Mouse (Mus musculus) E14TG2a.4 (cell line): ENCODE measurements at regions not wholly inside any gene's neighbourhood (a gene's known extent, or its start where the extent isn't known, plus 50 kb on each side); places are given as distances from the start of the nearest gene placed in this dataset.

Source experiments
- H3K27me3 ChIP-seq: 2 replicates; pipeline ENCODE4 v1.6.1; 2014; ENCODE audit warnings: low read length, control low read depth; ENCODE audit not compliant: insufficient read depth
- H3K36me3 ChIP-seq: 2 replicates; pipeline ENCODE4 v1.6.1; 2014; ENCODE audit warnings: low read length, control low read depth; ENCODE audit not compliant: insufficient read depth
- H3K4me1 ChIP-seq: replicated peaks from 2 replicates; pipeline ENCODE4 v1.6.1; 2014; ENCODE audit warnings: low read depth, low read length, control low read depth
- H3K4me3 ChIP-seq: replicated peaks from 2 replicates; pipeline ENCODE4 v1.5.1; 2014; ENCODE audit warnings: mild to moderate bottlenecking, low read length
- H3K9me3 ChIP-seq: 2 replicates; pipeline ENCODE4 v1.6.1; 2014; ENCODE audit warnings: low read length, control low read depth
- CTCF ChIP-seq: conservative IDR thresholded peaks from 2 replicates; pipeline ENCODE4 v1.5.1; 2014; ENCODE audit warnings: low read length
- NANOG ChIP-seq: IDR thresholded peaks from 2 replicates; pipeline ENCODE4 v1.6.1; 2014; ENCODE audit warnings: borderline replicate concordance, low read length, mixed read lengths
- POU5F1 ChIP-seq: IDR thresholded peaks from 2 replicates; pipeline ENCODE4 v1.6.1; 2014; ENCODE audit warnings: low read length, borderline replicate concordance

DNA sequence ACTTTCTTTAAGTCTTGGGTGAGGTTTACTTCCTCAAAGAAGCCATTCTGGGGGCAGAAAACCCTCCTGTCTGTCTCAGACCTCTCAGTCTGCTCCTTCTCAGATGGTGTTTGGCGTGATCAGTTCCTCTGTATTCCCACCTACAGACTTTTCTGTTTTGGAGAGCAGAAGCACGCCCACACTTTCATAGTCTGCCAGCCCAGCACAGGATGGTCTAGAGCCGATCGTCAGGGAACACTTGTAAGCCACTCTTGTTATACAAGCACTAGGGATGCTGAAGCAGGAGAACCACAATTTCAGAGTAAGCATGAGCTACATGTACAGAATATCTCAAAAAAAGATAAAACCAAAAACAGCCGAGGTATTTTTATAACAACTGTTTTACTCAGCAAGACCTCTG lies 410.4 kb downstream of the Efna5 start:
- Histone ChIP-seq H3K36me3 (no peaks in the 10 kb centered on the region), H3K4me3 (no peak overlapping the region), H3K9me3 (no peaks in the 10 kb centered on the region), H3K4me1 (no peaks in the 10 kb centered on the region), H3K27me3 (no peaks in the 10 kb centered on the region)
- no peak for TF ChIP-seq POU5F1
- TF ChIP-seq CTCF: no peak
- TF ChIP-seq NANOG: no peak

DNA sequence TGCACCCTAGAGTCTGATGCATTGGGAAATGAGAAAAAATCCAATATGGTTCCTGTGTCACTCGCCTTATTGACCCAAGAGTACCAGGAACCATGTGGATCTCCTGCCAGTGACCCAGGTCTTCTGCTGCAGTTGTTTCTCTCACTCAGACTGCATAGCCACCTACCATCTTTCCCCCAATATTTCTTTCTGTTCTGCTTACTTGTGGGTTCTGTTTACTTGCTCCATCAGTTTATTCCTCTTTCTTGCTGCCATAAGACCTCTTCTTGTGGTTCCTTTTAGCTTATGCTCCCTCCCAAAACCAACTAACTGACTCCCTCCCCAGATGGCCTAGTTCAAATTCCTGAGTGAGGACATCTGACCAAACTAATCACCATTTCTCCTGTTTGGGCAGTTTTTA lies 411.8 kb downstream of the Efna5 start:
- H3K36me3 ChIP-seq: no peaks in the 10 kb centered on the region
- no peak overlapping the region for H3K4me3 ChIP-seq
- TF ChIP-seq POU5F1 (no peak), NANOG (no peak), CTCF (no peak)
- H3K9me3 ChIP-seq: no peaks in the 10 kb centered on the region
- H3K4me1 ChIP-seq: no peaks in the 10 kb centered on the region
- no peaks in the 10 kb centered on the region for H3K27me3 ChIP-seq

DNA sequence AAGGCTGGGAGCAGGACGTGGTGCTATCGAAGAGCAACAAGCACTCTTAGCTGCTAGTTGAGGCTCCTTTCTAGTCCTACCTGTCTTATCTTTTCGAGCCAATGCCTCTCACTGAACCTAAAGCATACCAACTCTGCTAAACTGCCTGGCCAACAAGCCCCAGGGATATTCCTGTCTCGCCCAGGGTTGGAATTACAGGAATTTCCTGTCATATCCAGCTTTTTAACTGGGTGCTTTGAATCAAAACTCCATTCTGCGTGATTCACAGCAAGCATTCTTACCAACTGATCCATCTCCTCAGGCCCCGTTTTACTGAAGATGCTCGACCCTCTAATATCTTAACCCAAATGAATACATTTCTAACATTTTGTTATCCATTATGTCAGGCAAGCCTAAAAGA lies 412.3 kb downstream of the Efna5 start:
- H3K9me3 ChIP-seq: no peaks in the 10 kb centered on the region
- no peak for TF ChIP-seq NANOG
- no peaks in the 10 kb centered on the region for H3K27me3 ChIP-seq
- no peaks in the 10 kb centered on the region for H3K36me3 ChIP-seq
- no peaks in the 10 kb centered on the region for H3K4me1 ChIP-seq
- H3K4me3 ChIP-seq: no peak overlapping the region

DNA sequence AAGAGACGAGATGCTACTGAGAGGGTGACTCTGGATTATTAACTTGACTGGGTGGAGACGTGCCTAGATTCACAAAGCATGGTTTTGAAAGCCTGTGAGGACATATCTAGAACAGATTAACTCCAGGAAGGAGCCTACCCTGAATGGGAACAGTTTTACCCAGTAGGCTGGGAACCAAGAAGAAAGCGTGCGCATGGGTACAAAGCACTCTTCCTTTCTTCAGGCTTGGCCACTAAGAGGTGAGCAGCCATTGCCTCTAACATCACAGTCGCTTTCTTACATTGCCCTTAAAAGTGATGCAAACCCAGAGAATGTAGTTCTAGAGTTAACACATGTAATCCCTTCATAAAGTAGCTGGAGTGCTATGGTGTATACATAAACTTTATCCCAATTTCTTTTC lies 414.0 kb downstream of the Efna5 start:
- H3K4me3 ChIP-seq: no peak overlapping the region
- no peaks in the 10 kb centered on the region for H3K36me3 ChIP-seq
- no peaks in the 10 kb centered on the region for H3K4me1 ChIP-seq
- TF ChIP-seq CTCF: no peak
- TF ChIP-seq NANOG: no peak
- TF ChIP-seq POU5F1: no peak
- H3K9me3 ChIP-seq: no peaks in the 10 kb centered on the region
- no peaks in the 10 kb centered on the region for H3K27me3 ChIP-seq

DNA sequence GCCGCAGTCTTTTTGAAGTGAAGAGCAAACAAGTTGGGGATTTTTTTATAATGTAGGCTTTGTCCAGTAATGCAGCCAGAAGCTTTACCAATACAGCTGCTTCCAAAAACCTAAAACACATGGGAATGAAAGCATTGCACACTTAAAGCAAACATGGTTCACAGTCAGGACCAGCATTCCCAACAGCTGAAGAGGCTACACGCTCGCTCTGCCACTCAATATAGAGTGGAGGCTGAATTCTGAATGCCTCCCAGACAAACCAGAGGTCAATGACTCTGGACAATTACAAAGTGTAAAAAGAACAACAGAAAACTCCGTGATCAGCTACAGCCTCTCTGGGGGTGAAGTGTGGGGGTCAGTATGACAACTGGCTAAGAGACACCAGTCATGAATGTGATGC lies 416.1 kb downstream of the Efna5 start:
- Histone ChIP-seq H3K36me3 (no peaks in the 10 kb centered on the region), H3K9me3 (no peaks in the 10 kb centered on the region), H3K27me3 (no peaks in the 10 kb centered on the region), H3K4me3 (no peak overlapping the region), H3K4me1 (no peaks in the 10 kb centered on the region)
- TF ChIP-seq POU5F1 (no peak), CTCF (no peak), NANOG (no peak)

DNA sequence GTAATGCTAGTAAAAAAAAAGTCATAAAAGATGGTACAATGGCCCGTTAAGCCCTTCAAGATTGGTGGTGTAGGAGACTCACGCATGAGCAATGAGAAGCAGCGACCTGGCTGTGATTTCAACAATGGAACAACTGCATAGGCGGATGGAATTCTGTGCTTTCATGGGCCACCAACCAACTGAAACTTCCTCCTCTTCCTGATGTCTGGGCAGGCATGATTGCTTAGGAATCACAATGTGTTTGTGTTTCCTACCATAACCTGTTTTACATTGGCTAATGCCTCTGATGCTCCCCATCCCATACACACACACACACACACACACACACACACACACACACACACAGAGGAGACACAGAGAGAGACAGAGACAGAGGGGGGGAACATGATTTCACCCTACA lies 416.9 kb downstream of the Efna5 start:
- H3K36me3 ChIP-seq: no peaks in the 10 kb centered on the region
- TF ChIP-seq NANOG: no peak
- TF ChIP-seq POU5F1: no peak
- no peak for TF ChIP-seq CTCF
- no peaks in the 10 kb centered on the region for H3K4me1 ChIP-seq
- no peak overlapping the region for H3K4me3 ChIP-seq
- H3K9me3 ChIP-seq: no peaks in the 10 kb centered on the region
- no peaks in the 10 kb centered on the region for H3K27me3 ChIP-seq

DNA sequence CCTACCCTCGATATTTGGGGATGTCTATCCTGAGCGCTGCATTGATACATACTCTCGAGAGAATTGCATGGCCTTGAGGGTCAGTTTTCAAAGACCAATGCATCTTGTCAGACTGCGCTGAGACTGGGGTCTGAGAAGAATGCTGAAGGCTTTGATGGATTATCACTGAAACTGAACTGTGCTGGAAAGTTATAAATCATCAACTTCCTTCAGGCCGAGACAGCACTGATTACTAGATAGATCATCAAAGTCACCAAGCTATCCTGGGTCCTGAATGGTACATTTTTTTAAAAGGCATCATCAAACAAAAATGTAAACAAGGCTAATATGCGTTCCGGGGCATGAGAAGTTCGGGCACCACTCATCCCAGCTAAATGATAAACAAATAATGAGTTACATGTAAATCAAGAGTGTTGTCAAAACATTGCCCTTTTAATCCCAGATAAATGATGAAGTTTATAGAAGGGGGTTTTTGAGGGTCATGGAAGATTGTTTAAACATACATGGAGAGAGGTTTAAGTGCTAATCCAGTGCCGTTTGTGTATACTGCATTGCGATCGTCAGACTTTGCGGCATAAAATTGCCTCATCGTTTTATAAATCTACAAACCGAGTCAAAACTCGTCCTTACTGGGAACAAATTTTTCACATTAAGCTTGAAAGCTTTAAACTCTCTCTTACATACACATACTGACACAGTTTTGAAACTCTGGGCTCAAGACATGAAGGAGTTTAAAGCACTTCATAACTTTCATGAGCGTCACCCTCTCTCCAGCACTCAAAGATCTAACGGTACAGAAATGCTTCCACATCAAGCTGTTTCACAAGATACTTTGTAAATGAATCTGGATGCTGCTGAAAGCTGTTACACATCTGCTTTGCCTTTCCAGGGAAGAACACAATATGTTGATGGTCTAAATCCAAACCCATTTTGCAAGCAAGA lies 419.5 kb downstream of the Efna5 start:
- H3K4me3 ChIP-seq: no peak overlapping the region
- H3K4me1 ChIP-seq: no peaks in the 10 kb centered on the region
- H3K27me3 ChIP-seq: no peaks in the 10 kb centered on the region
- TF ChIP-seq POU5F1: no peak
- no peak for TF ChIP-seq NANOG
- TF ChIP-seq CTCF: no peak
- no peaks in the 10 kb centered on the region for H3K9me3 ChIP-seq
- no peaks in the 10 kb centered on the region for H3K36me3 ChIP-seq

DNA sequence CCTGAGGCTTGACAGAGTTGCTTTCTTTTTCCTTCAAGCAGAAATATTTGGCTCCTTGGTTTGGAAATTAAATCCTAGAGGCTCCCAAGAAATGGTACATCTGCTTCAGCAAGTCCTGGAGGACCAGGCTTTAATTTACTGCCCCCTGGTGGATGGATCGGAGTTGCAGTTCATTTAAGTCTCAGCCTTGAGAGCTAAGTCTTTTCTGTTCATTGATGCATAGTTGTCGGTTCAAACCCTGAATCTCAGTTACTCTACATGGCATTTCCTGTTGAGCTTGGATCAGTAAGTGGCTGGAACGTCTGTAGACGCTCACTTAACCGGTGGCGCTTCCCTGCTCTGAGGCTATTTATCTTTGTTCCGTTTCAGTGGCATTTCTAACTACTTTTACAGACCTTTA lies 422.2 kb downstream of the Efna5 start:
- no peak overlapping the region for H3K4me3 ChIP-seq
- no peak for TF ChIP-seq POU5F1
- TF ChIP-seq NANOG: no peak
- peak; percentile 71 for TF ChIP-seq CTCF
- no peaks in the 10 kb centered on the region for H3K36me3 ChIP-seq
- H3K9me3 ChIP-seq: no peaks in the 10 kb centered on the region
- no peaks in the 10 kb centered on the region for H3K27me3 ChIP-seq
- H3K4me1 ChIP-seq: no peaks in the 10 kb centered on the region

DNA sequence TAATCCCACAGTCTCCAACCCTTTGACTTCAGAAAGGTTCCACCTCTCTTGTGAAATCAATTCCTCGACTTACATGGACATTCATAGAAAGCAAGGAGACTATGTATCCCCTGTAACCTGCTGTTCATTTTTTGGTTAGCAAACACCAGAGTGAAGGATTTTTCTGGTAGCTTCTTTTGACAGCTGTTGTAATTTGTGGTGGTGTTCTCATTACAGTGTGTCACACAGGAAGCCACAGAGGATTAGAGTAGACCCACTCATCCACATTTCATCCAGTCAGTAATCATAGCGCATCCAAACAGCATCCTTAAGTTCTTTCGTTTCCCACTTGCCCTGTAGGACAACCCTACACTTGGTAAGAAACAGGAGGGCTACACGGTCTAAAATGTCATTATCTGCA lies 443.1 kb downstream of the Efna5 start:
- Histone ChIP-seq H3K36me3 (no peaks in the 10 kb centered on the region), H3K4me1 (no peaks in the 10 kb centered on the region), H3K27me3 (no peaks in the 10 kb centered on the region), H3K9me3 (no peaks in the 10 kb centered on the region), H3K4me3 (no peak overlapping the region)
- no peak for TF ChIP-seq POU5F1
- no peak for TF ChIP-seq CTCF
- no peak for TF ChIP-seq NANOG
